Mouse (Mus musculus): ENCODE measurements at regions not wholly inside any gene's neighbourhood (a gene's known extent, or its start where the extent isn't known, plus 50 kb on each side); places are given as distances from the start of the nearest gene placed in this dataset.

DNA sequence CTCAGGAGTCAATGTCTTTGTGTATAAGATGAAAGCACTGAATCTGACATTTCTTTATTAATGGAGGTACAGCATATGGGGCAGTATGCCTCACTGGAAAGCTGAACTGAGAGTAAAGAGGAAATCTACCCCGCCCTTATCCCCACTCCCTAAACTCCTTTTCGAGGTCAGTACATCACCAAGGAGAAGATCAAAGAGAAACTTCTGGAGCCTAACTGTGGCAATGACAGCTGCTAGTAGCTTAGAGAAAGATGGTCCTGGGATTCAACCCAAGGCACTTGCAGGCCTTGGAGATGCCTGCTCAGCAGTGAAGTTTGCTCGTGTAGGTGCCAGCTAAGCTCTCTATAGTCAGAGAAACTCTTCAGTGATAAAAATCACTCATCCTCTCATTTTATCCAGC, 75.8 kb upstream of the Sesn3 start:
- H3K4me1 ChIP-seq (replicated peaks), result peaks cover 9% of the 10 kb centered on the region; the same call in 1 of the 2 replicates
- H3K27me3 ChIP-seq, result no peaks in the 10 kb centered on the region; the same call in 1 of the 2 replicates
- WGBS, result 77% methylated on average over 3 of the region's 3 CpGs
- no peak overlapping the region for H3K4me3 ChIP-seq
- H3K9ac ChIP-seq, result no peak overlapping the region
- no peaks in the 10 kb centered on the region for H3K36me3 ChIP-seq
- H3K27ac ChIP-seq (replicated peaks), result no peak overlapping the region
- no peak for ATAC-seq (ENCODE audit: low read depth)
- H3K9me3 ChIP-seq, result no peaks in the 10 kb centered on the region
- H3K4me2 ChIP-seq, result no peak overlapping the region

DNA sequence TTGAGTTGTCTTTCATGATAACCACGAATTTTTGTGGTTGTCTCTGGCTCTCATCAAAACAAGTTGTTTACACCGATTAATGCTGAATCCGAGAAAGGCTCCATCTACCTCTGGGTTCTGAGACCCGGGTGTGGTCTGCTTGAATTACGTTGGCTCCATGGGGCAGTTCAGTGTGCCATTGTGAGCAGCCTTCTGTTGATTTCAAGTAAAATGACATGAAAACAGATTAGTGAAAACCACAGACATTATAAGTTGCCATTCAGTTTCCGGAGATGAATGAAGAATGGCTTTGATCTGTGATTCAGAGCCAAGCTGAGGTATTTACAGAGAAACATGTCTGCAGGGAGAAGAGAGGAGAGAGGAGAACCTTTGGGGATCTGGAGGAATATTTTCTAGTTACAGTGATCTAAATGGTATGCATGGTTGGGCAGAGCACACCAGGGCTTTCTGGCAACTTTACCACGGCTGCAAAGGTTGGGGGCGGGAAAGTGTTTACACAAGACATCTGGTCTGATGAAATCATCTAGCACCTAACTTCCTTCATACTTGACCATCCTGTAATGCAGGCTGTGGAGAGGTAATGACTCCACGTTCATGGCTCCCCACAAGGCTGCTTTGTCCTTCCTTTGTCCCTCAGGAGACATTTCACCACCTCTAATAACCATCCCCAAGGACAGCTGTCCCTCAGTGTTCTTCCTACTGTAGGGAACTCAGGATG, 74.7 kb upstream of the Sesn3 start:
- Histone ChIP-seq H3K36me3 (no peaks in the 10 kb centered on the region), H3K9me3 (no peaks in the 10 kb centered on the region), H3K27ac (replicated peaks) (no peak overlapping the region), H3K4me3 (no peak overlapping the region), H3K9ac (no peak overlapping the region), H3K4me2 (no peak overlapping the region), H3K27me3 (no peaks in the 10 kb centered on the region; the same call in 1 of the 2 replicates), H3K4me1 (replicated peaks) (peaks cover 9% of the 10 kb centered on the region; the same call in 1 of the 2 replicates)
- 74% methylated on average over 9 of the region's 9 CpGs for WGBS
- no peak for ATAC-seq (ENCODE audit: low read depth)

DNA sequence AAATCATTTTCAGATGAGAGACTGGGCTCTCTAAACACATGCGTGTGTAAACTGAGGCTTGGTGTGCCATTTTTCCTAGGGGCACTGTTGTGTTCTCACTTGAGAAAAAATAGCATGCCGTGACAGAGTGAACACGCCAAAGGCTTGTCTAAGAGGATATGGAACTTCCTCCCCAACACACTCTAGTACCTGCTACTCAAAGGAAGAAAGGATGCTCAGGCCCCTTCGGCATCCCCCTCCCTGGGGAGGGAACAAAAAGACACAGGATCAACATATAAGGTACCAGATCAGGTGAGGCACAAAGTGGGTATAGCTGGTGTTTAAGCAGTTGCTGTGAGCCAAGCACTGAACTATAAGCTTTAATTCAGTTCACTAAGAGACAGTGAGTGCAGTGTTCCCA, 74.0 kb upstream of the Sesn3 start:
- H3K27me3 ChIP-seq, result no peaks in the 10 kb centered on the region; the same call in 1 of the 2 replicates
- H3K27ac ChIP-seq (replicated peaks), result no peak overlapping the region
- no peak overlapping the region for H3K9ac ChIP-seq
- no peaks in the 10 kb centered on the region for H3K36me3 ChIP-seq
- H3K9me3 ChIP-seq, result no peaks in the 10 kb centered on the region
- H3K4me3 ChIP-seq, result no peak overlapping the region
- no peak overlapping the region for H3K4me2 ChIP-seq
- 91% methylated on average over 4 of the region's 4 CpGs for WGBS
- peaks cover 9% of the 10 kb centered on the region; the same call in 1 of the 2 replicates for H3K4me1 ChIP-seq (replicated peaks)
- no peak for ATAC-seq (ENCODE audit: low read depth)

DNA sequence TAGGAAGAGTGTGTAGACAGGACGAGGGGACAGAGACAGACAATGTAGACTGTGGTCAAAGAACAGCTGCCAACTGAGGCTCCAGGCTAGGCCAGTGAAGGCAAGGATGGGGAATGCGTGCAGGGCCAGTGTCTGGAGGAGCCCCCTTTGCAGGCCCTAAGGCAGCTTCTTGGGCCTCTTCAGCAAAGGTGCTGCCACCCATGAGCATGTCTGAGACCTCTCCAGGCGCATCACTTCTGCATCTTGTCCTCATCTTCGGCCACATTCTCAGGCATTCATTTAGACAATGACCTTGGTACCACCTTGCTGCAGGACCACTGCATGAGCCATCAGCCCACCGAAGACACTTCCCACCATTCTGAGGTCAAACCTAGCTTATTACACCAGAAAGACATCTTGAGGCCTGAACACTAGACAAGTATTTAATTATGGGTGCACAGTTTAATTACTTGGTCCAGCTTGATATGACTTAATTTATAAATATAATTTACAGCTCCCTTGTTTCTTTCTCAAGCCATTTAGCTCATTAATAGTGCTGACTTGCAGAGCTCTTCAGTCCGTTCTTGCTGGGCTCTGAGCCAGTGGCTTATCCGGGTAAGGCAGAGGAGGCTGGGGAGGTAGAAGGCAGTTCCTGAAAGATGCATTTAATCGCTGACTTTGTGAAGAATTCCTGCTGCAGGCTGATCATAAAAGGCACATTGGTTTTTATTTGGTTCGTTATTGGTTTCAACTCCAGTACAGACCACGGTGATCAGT, 72.1 kb upstream of the Sesn3 start:
- H3K9ac ChIP-seq, result no peak overlapping the region

DNA sequence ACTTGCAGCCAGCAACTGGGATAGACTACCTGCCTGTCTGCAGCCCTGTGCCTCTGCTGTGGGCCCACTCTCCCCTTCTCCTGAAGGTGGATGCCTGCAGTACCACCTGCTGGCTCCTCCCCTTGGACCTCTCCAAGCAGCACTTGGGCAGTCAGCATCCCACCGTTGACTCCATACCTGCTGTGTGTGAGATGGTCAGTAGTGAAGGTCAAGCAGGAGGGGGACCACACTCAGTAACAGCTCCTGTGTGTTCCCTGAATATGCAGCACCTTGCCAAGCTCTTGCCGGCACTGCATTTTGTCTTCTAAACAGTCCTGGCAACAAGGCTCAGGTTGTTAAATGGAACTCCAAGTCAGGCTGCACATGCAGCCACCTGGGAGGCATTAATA, 71.6 kb upstream of the Sesn3 start:
- Histone ChIP-seq H3K4me1 (replicated peaks) (peaks cover 9% of the 10 kb centered on the region; the same call in 1 of the 2 replicates), H3K4me3 (no peak overlapping the region), H3K4me2 (no peak overlapping the region), H3K27ac (replicated peaks) (peak overlapping the region; percentile 28; the same call in 1 of the 2 replicates), H3K9ac (no peak overlapping the region), H3K9me3 (no peaks in the 10 kb centered on the region), H3K27me3 (no peaks in the 10 kb centered on the region; the same call in 1 of the 2 replicates), H3K36me3 (no peaks in the 10 kb centered on the region)
- 76% methylated on average over 2 of the region's 2 CpGs for WGBS
- peak; percentile 38; the same call in 1 of the 2 replicates for ATAC-seq (ENCODE audit: low read depth)

More for the DNA sequence above, 72.1 kb upstream of the Sesn3 start:
- no peaks in the 10 kb centered on the region for H3K9me3 ChIP-seq
- no peaks in the 10 kb centered on the region; the same call in 1 of the 2 replicates for H3K27me3 ChIP-seq
- peak overlapping the region; percentile 28; the same call in 1 of the 2 replicates for H3K27ac ChIP-seq (replicated peaks)
- peaks cover 9% of the 10 kb centered on the region; the same call in 1 of the 2 replicates for H3K4me1 ChIP-seq (replicated peaks)
- ATAC-seq (ENCODE audit: low read depth), result no peak
- H3K4me2 ChIP-seq, result no peak overlapping the region
- H3K36me3 ChIP-seq, result no peaks in the 10 kb centered on the region
- H3K4me3 ChIP-seq, result no peak overlapping the region
- 78% methylated on average over 10 of the region's 10 CpGs for WGBS

DNA sequence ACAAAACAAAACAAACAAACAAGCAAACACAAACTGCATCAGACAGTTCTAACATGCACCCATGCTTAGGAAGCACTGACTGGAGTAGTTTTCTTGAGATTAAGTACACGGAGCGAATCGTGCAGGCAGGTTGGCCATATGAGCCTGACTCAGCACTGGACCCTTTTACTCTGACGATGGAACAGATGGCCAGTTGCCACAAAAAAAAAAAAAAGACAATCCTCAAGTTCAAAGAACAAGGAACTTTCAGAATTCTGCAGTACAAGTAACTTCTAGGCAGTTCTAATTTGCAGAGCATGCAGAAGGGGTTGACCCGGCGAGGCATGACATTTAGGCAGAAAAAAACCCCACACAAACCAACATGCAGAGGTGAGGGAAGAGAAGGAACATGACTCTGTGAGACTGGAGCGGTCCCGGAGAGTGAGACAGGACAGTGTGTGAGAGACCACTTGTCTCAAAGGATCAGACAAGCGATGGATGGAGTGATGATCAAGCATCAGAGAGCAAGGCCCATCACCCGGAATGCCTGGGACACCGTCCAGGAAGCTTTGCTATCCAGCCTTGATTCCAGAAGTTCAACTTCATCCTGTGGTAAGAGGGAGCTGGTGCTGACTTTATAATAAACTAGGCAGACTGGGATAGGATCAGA, 71.0 kb upstream of the Sesn3 start:
- ATAC-seq (ENCODE audit: low read depth), result no peak
- no peak overlapping the region for H3K4me3 ChIP-seq
- no peaks in the 10 kb centered on the region for H3K9me3 ChIP-seq
- H3K27me3 ChIP-seq, result no peaks in the 10 kb centered on the region; the same call in 1 of the 2 replicates
- no peaks in the 10 kb centered on the region for H3K36me3 ChIP-seq
- no peak overlapping the region for H3K27ac ChIP-seq (replicated peaks)
- WGBS, result 86% methylated on average over 11 of the region's 11 CpGs
- no peak overlapping the region for H3K4me2 ChIP-seq
- H3K9ac ChIP-seq, result no peak overlapping the region
- peaks cover 9% of the 10 kb centered on the region; the same call in 1 of the 2 replicates for H3K4me1 ChIP-seq (replicated peaks)

DNA sequence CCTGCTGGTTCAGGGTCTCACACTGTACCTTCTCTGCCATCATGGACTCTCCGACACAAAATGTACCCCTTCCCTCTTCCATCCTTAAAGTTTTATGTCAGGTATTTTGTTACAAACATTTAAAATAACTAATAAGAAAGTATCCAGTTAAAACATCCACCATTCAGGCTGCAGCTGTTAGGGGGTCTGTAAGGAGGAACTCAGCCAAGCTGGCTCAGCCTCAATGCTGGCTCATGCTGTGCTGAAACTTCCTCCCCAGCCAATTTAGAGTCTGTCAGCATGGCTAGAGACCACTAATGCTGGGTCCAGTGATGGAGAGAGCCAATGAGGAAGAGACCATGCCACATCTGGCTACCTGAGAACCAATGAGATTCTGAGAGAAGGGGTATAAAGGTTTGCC, 70.0 kb upstream of the Sesn3 start:
- Histone ChIP-seq H3K4me1 (replicated peaks) (peaks cover 9% of the 10 kb centered on the region; the same call in 1 of the 2 replicates), H3K9me3 (no peaks in the 10 kb centered on the region), H3K36me3 (no peaks in the 10 kb centered on the region), H3K27ac (replicated peaks) (no peak overlapping the region), H3K4me2 (no peak overlapping the region), H3K27me3 (no peaks in the 10 kb centered on the region; the same call in 1 of the 2 replicates), H3K9ac (no peak overlapping the region), H3K4me3 (no peak overlapping the region)
- 85% methylated on average over 1 of the region's 1 CpGs for WGBS
- no peak for ATAC-seq (ENCODE audit: low read depth)

DNA sequence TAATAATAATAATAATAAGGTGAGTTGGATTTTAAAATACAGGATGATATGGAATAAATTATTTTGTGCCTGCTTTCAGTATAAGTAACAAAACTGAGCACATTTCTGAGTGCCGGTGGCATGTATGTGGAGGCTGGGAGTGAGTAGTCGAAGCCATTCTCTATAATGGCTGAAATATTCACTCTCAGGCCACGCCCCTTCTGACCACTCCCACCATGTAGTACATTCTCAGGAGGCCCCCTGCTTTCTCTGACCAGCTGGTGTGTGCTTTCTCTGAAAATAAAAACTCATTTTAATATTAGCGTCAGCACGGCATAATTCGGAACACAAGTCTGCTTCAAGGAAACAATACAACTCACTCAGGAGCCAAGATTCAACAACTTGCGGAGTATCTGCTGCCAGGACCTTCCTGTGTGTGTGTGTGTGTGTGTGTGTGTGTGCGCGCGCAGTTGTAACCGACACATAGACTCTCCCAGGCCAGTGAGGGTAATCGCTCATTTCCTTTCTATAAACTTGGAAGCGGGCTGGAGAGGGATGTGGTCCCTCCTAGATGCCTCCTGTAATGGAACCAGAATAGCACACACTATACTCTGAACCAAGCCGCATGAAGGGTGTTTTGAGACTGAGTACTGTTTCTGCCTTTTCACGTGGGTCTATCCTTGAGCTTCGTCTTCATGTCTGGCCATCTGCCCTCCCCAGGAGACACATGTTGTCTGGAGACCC, 67.9 kb upstream of the Sesn3 start:
- Histone ChIP-seq H3K36me3 (no peaks in the 10 kb centered on the region), H3K27ac (replicated peaks) (no peak overlapping the region), H3K4me3 (no peak overlapping the region), H3K9me3 (no peaks in the 10 kb centered on the region), H3K9ac (no peak overlapping the region), H3K4me1 (replicated peaks) (peaks cover 9% of the 10 kb centered on the region; the same call in 1 of the 2 replicates), H3K4me2 (no peak overlapping the region), H3K27me3 (no peaks in the 10 kb centered on the region)
- WGBS, result 86% methylated on average over 16 of the region's 16 CpGs
- no peak for ATAC-seq (ENCODE audit: low read depth)

DNA sequence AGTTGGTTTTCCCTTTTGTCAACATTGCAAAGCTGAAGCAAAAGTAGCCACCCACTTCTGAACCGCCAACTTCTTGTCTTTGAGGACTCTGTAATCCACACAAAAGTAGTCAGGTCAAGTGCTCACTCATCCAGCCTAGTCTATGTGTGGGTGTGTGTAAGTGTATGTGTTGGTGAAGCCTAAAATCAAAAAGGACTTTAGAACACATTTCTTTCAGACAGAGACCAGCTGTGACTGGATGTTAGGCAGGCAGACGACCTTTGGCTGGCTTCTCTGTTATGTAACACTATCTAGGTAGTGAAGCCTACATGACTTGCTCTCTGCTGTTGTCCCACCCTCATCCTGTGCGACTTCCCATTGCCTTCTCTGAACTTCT, 67.3 kb upstream of the Sesn3 start:
- no peak overlapping the region for H3K4me3 ChIP-seq
- no peak for ATAC-seq (ENCODE audit: low read depth)
- H3K27me3 ChIP-seq, result no peaks in the 10 kb centered on the region
- peaks cover 9% of the 10 kb centered on the region; the same call in 1 of the 2 replicates for H3K4me1 ChIP-seq (replicated peaks)
- WGBS, result 86% methylated on average over 3 of the region's 3 CpGs
- H3K9ac ChIP-seq, result no peak overlapping the region
- no peaks in the 10 kb centered on the region for H3K36me3 ChIP-seq
- H3K9me3 ChIP-seq, result no peaks in the 10 kb centered on the region
- no peak overlapping the region for H3K27ac ChIP-seq (replicated peaks)
- no peak overlapping the region for H3K4me2 ChIP-seq

DNA sequence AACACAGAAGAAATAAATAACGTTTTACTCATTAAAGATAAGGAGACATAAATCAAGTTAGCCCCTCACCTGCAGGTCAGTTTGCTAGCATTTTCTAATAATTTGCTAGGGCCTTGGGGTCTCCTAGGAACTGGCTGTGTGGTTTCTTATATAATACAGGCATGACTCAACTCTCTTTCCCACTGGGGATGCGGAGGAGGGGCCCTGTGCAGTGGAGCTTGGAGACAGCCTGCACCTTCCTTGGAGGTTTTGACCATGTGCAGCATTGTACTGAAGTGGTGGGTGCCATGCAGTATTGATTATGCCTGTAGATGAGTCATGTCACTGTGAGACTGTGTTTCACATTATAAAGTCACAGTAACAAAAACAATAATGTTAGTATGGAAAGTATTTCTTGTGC, 61.6 kb upstream of the Sesn3 start:
- Histone ChIP-seq H3K9ac (no peak overlapping the region), H3K27ac (replicated peaks) (no peak overlapping the region), H3K27me3 (no peaks in the 10 kb centered on the region), H3K4me2 (no peak overlapping the region), H3K4me3 (no peak overlapping the region), H3K36me3 (no peaks in the 10 kb centered on the region), H3K9me3 (no peaks in the 10 kb centered on the region), H3K4me1 (replicated peaks) (no peaks in the 10 kb centered on the region)
- no peak for ATAC-seq (ENCODE audit: low read depth)
- 95% methylated on average over 2 of the region's 2 CpGs for WGBS

DNA sequence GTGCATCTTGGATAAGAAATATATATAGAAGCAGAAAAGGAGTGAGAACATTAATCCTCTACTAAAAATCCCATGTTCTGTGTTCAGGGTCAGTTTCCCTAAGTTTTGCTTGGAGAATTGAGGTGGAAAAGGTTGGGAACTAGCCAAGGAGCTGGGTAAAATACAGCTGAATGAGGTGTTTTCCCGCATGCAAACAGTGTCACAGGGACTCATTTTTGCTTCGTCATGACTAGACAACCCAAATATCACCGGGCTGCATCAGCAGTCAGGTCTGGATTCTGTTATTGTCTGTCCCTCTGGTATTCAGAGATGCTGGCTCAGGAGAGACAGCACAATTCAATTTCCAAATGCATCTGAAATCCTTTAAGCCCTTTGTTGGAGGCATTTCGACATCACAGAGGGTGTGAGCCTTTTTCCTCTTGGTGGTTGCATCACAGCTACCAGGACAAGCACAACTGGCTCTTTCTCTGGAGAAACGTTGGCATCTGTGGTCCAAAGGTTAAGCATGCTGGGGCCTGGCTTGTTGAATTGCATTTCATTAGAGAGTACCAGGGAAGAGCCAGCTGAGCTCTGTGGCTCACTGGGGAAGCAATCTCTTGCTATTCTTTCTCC, 59.6 kb upstream of the Sesn3 start:
- H3K27ac ChIP-seq (replicated peaks), result no peak overlapping the region
- H3K4me2 ChIP-seq, result no peak overlapping the region
- H3K4me3 ChIP-seq, result no peak overlapping the region
- no peaks in the 10 kb centered on the region for H3K27me3 ChIP-seq
- no peaks in the 10 kb centered on the region for H3K36me3 ChIP-seq
- no peak overlapping the region for H3K9ac ChIP-seq
- H3K9me3 ChIP-seq, result no peaks in the 10 kb centered on the region
- H3K4me1 ChIP-seq (replicated peaks), result no peaks in the 10 kb centered on the region
- 58% methylated on average over 5 of the region's 5 CpGs for WGBS
- ATAC-seq (ENCODE audit: low read depth), result no peak
